Mouse (Mus musculus): ENCODE results near the gene Zfp654.

DNA sequence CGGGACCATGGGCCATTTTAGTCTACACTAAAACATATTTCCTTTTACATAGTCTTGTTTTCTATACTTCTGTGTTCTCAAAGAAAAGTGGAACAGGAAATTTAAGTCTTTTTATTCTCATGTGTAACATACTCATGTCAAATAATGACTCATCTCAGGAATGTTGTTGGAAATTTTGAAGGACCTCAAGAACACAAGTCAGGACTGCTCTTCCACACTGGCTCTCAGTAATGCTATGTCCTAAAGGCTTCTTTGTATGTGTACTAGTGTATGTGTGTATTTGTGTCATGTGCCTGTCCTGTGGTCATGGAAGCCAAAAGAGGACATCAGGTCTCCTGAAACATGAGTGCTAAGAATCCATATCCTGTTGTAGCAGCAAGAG is 92.2 kb downstream of the Zfp654 start:
- TF ChIP-seq CTCF (IDR thresholded peaks at IDR 0.05; ENCODE audit: control insufficient read depth, insufficient read depth, insufficient read length) (no peak), USF1 (IDR thresholded peaks at IDR 0.05; ENCODE audit: low read depth) (no peak)
